In the genomic region with DNA sequence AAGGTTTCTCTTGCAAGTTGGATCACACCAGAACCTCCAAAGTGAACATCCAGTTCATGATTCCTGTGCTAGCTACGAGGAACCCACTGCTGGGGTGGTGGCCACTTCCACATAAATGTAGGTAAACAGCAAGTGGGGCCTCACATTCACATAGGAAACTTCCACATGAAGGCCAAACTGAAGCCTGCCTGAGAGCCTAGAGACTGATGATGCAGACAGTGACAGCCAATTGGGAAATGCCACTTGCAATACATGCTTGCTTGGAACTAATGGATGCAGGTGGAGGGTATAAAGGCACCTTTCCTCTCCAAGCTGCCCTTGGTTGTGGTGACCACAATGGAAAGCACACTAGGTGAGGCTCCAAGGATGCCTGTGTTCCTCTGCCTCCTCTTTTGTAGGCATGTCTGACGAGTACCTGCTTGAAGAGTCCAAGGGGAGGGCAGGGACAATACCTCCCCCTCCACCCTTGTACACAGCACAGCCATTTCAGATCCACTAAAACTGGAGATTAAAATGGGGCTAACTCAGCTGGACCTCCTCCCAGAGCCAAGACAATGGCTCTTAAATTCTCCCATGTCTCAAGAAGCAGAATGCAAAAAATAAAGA, we compare ENCODE assay signal across 12 mouse cellular contexts. TPM values are rescaled to one million over a fixed set of nuclear protein-coding genes. Genes with fewer than 3 reads are reported as not detected.
DNase-seq lines count a peak whose midpoint lies in the region; ATAC-seq and TF ChIP-seq lines count a peak whose summit lies in the region.
"Had no signal": no experiment of that assay in that cellular context is flagged by ENCODE, and none has a peak within 500 bp of the region (broad histone marks: within the 10 kb centered on the region; RNA-seq: fewer than 3 reads in every experiment).

No protein-coding gene starts in this region.

- no peak overlapping the region for H3K9ac ChIP-seq in hindbrain, postnatal 0 days (replicated peaks; ENCODE audit: low read length)
- no peak overlapping the region for H3K9ac ChIP-seq in stomach, postnatal 0 days (ENCODE audit: low read length)
- H3K9ac ChIP-seq in heart, embryonic 11.5 days (ENCODE audit: low read depth, low read length): no peak overlapping the region
- H3K9ac ChIP-seq: embryonic facial prominence, embryonic 15.5 days; heart, embryonic 12.5 days; liver, embryonic 12.5 days; neural tube, embryonic 13.5 days had no signal

- TF ChIP-seq EP300 in stomach, postnatal 0 days (optimal IDR thresholded peaks at IDR 0.05): no peak

- no peak overlapping the region for H3K4me2 ChIP-seq in hindbrain, postnatal 0 days (ENCODE audit: low read depth, low read length)
- no peak overlapping the region for H3K4me2 ChIP-seq in stomach, postnatal 0 days (replicated peaks; ENCODE audit: low read depth)
- H3K4me2 ChIP-seq in heart, embryonic 11.5 days: no peak overlapping the region
- H3K4me2 ChIP-seq: embryonic facial prominence, embryonic 15.5 days; heart, embryonic 12.5 days; liver, embryonic 12.5 days; neural tube, embryonic 13.5 days had no signal

- H3K36me3 ChIP-seq in hindbrain, postnatal 0 days (ENCODE audit: insufficient read depth, low read length): peaks cover 10% of the 10 kb centered on the region; the same call in 1 of the 2 replicates
- peaks cover 28% of the 10 kb centered on the region for H3K36me3 ChIP-seq in hindbrain, embryonic 10.5 days
- H3K36me3 ChIP-seq in stomach, postnatal 0 days (ENCODE audit: control insufficient read depth, insufficient read depth, low read length): peaks cover 3% of the 10 kb centered on the region
- H3K36me3 ChIP-seq in heart, embryonic 11.5 days (ENCODE audit: control insufficient read depth, insufficient read depth, low read length): peaks cover 37% of the 10 kb centered on the region

- no peaks in the 10 kb centered on the region for H3K4me1 ChIP-seq in hindbrain, postnatal 0 days (ENCODE audit: insufficient read depth, low read length)
- H3K4me1 ChIP-seq in hindbrain, embryonic 10.5 days (replicated peaks): peaks cover 14% of the 10 kb centered on the region
- no peaks in the 10 kb centered on the region for H3K4me1 ChIP-seq in stomach, postnatal 0 days (replicated peaks; ENCODE audit: control insufficient read depth, insufficient read depth)
- no peaks in the 10 kb centered on the region for H3K4me1 ChIP-seq in heart, embryonic 11.5 days (ENCODE audit: control insufficient read depth, insufficient read depth, low read length)
- H3K4me1 ChIP-seq: embryonic facial prominence, embryonic 15.5 days; heart, embryonic 12.5 days had no signal

- H3K9me3 ChIP-seq in hindbrain, postnatal 0 days (ENCODE audit: low read length): no peaks in the 10 kb centered on the region
- peaks cover 6% of the 10 kb centered on the region; the same call in 1 of the 2 replicates for H3K9me3 ChIP-seq in hindbrain, embryonic 10.5 days
- H3K9me3 ChIP-seq in stomach, postnatal 0 days (ENCODE audit: control insufficient read depth, low read length): no peaks in the 10 kb centered on the region
- peaks cover 3% of the 10 kb centered on the region; the same call in 1 of the 2 replicates for H3K9me3 ChIP-seq in heart, embryonic 11.5 days (replicated peaks; ENCODE audit: control insufficient read depth, low read length)
- H3K9me3 ChIP-seq: heart, embryonic 12.5 days had no signal

- 88% methylated on average over 2 of the region's 2 CpGs for WGBS in hindbrain, postnatal 0 days
- 76% methylated on average over 2 of the region's 2 CpGs for WGBS in hindbrain, embryonic 10.5 days
- 73% methylated on average over 2 of the region's 2 CpGs for WGBS in stomach, postnatal 0 days
- WGBS in heart, embryonic 11.5 days (ENCODE audit: insufficient replicate concordance): 81% methylated on average over 2 of the region's 2 CpGs

- TF ChIP-seq CTCF in hindbrain, postnatal 0 days (IDR thresholded peaks at IDR 0.05; ENCODE audit: low read depth): no peak
- TF ChIP-seq CTCF in stomach, postnatal 0 days (IDR thresholded peaks at IDR 0.05; ENCODE audit: low read depth): no peak
- no peak for TF ChIP-seq CTCF in gastrocnemius, adult 2 months (IDR thresholded peaks at IDR 0.05)

- peak; percentile 46 for DNase-seq in hindbrain, postnatal 0 days (ENCODE audit: low spot score)
- DNase-seq in hindbrain, embryonic 10.5 days (ENCODE audit: low spot score): no peak
- DNase-seq in thymus, postnatal 4 days: peak; percentile 21
- DNase-seq in thymus, postnatal 36 days: no peak
- DNase-seq in c-Kit-positive CD71-positive TER-119-negative erythroid progenitor cells, embryonic 14.5 days (ENCODE audit: low read depth): peak; percentile 16
- peak; percentile 63 for DNase-seq in stomach, postnatal 0 days (ENCODE audit: low spot score)
- DNase-seq in gastrocnemius, adult 2 months: no peak

- no peaks in the 10 kb centered on the region for H3K27me3 ChIP-seq in hindbrain, postnatal 0 days (ENCODE audit: insufficient read depth, low read length)
- H3K27me3 ChIP-seq in hindbrain, embryonic 10.5 days (ENCODE audit: insufficient read depth, poor library complexity, severe bottlenecking): no peaks in the 10 kb centered on the region
- H3K27me3 ChIP-seq in stomach, postnatal 0 days (ENCODE audit: control insufficient read depth, insufficient read depth, low read length): no peaks in the 10 kb centered on the region
- H3K27me3 ChIP-seq in heart, embryonic 11.5 days (ENCODE audit: control insufficient read depth, insufficient read depth, low read length): no peaks in the 10 kb centered on the region
- H3K27me3 ChIP-seq: embryonic facial prominence, embryonic 15.5 days; heart, embryonic 12.5 days; neural tube, embryonic 13.5 days had no signal

- intact Hi-C loops in gastrocnemius, adult 2 months (cut with DNase I): no loop called here

- no peak overlapping the region for H3K4me3 ChIP-seq in hindbrain, postnatal 0 days (ENCODE audit: low read length)
- no peak overlapping the region for H3K4me3 ChIP-seq in hindbrain, embryonic 10.5 days
- no peak overlapping the region for H3K4me3 ChIP-seq in stomach, postnatal 0 days (ENCODE audit: low read depth, low read length)
- no peak overlapping the region for H3K4me3 ChIP-seq in gastrocnemius, adult 2 months
- H3K4me3 ChIP-seq in heart, embryonic 11.5 days (ENCODE audit: low read depth, low read length): no peak overlapping the region
- H3K4me3 ChIP-seq: embryonic facial prominence, embryonic 15.5 days; heart, embryonic 12.5 days; liver, embryonic 12.5 days; neural tube, embryonic 13.5 days had no signal

- no peak overlapping the region for H3K27ac ChIP-seq in hindbrain, postnatal 0 days
- no peak overlapping the region for H3K27ac ChIP-seq in hindbrain, embryonic 10.5 days
- no peak overlapping the region for H3K27ac ChIP-seq in stomach, postnatal 0 days (replicated peaks)
- no peak overlapping the region for H3K27ac ChIP-seq in gastrocnemius, adult 2 months
- H3K27ac ChIP-seq in heart, embryonic 11.5 days (ENCODE audit: low read depth, low read length): no peak overlapping the region
- H3K27ac ChIP-seq: embryonic facial prominence, embryonic 15.5 days; liver, embryonic 12.5 days; neural tube, embryonic 13.5 days had no signal

- ATAC-seq in hindbrain, postnatal 0 days: peak; percentile 33; the same call in 1 of the 2 replicates
- 0 out of 2 replicates have a peak, but pooled peaks have one; percentile 38 for ATAC-seq in stomach, postnatal 0 days (ENCODE audit: low FRiP score, low TSS enrichment)
- no peak for ATAC-seq in heart, embryonic 11.5 days (replicated peaks; ENCODE audit: insufficient number of reproducible peaks, low FRiP score, low TSS enrichment)
- ATAC-seq: liver, embryonic 12.5 days had no signal

RNA-seq across cellular contexts. Expression of gene Fsd2, which starts 28.6 kb away (rescaled TPM):
- 0.18 and 0.31 TPM in 2 replicates for total RNA-seq in hindbrain, postnatal 0 days (2014; rRNA removed)
- 0.05 and 0.08 TPM in 2 replicates for polyA plus RNA-seq in hindbrain, postnatal 0 days (2015; fragmentation: Nextera tagmentation; extraction: Ambion mirVana)
- 0.07 and 0.54 TPM in 2 replicates for polyA plus RNA-seq in hindbrain, embryonic 10.5 days (2016; fragmentation: Nextera tagmentation; extraction: Ambion mirVana)
- polyA plus RNA-seq in stomach, postnatal 0 days (2015; fragmentation: Nextera tagmentation; extraction: Ambion mirVana): 0.06 and 0.11 TPM in 2 replicates
- total RNA-seq in gastrocnemius, adult 2 months (2021): 100 to 1,000 TPM; 311 to 349 TPM
- polyA plus RNA-seq in heart, embryonic 11.5 days (2014; fragmentation: Nextera tagmentation; extraction: Ambion mirVana): 50.9 and 62.4 TPM in 2 replicates

RNA-seq across cellular contexts. Expression of gene Whamm, which starts 32.9 kb away (rescaled TPM):
- total RNA-seq in hindbrain, postnatal 0 days (2014; rRNA removed): 5.1 and 6.2 TPM in 2 replicates
- 6.9 and 7.0 TPM in 2 replicates for polyA plus RNA-seq in hindbrain, postnatal 0 days (2015; fragmentation: Nextera tagmentation; extraction: Ambion mirVana)
- polyA plus RNA-seq in hindbrain, embryonic 10.5 days (2016; fragmentation: Nextera tagmentation; extraction: Ambion mirVana): 2.9 and 4.2 TPM in 2 replicates
- polyA plus RNA-seq in stomach, postnatal 0 days (2015; fragmentation: Nextera tagmentation; extraction: Ambion mirVana): 3.5 and 3.8 TPM in 2 replicates
- 10 to 100 TPM in 1 of 2 experiments, 1 to 10 TPM in 1; 6.9 to 11.2 TPM for total RNA-seq in gastrocnemius, adult 2 months (2021)
- 5.9 and 6.2 TPM in 2 replicates for polyA plus RNA-seq in heart, embryonic 11.5 days (2014; fragmentation: Nextera tagmentation; extraction: Ambion mirVana)

RNA-seq across cellular contexts. Expression of gene BC048679, which starts 40.1 kb away (rescaled TPM):
- not detected in 2 replicates for total RNA-seq in hindbrain, postnatal 0 days (2014; rRNA removed)
- not detected in 2 replicates for polyA plus RNA-seq in hindbrain, postnatal 0 days (2015; fragmentation: Nextera tagmentation; extraction: Ambion mirVana)
- polyA plus RNA-seq in hindbrain, embryonic 10.5 days (2016; fragmentation: Nextera tagmentation; extraction: Ambion mirVana): 0.39 and 0.73 TPM in 2 replicates
- not detected in 2 replicates for polyA plus RNA-seq in stomach, postnatal 0 days (2015; fragmentation: Nextera tagmentation; extraction: Ambion mirVana)
- 10 to 100 TPM in 1 of 2 experiments, 1 to 10 TPM in 1; 1.4 to 10.7 TPM for total RNA-seq in gastrocnemius, adult 2 months (2021)
- not detected in 2 replicates for polyA plus RNA-seq in heart, embryonic 11.5 days (2014; fragmentation: Nextera tagmentation; extraction: Ambion mirVana)
- polyA plus RNA-seq: embryonic facial prominence, embryonic 15.5 days; heart, embryonic 12.5 days; liver, embryonic 12.5 days; neural tube, embryonic 13.5 days had no signal

RNA-seq across cellular contexts. Expression of gene Ap3b2, which starts 44.4 kb away (rescaled TPM):
- total RNA-seq in hindbrain, postnatal 0 days (2014; rRNA removed): 208 and 231 TPM in 2 replicates
- 102 and 103 TPM in 2 replicates for polyA plus RNA-seq in hindbrain, postnatal 0 days (2015; fragmentation: Nextera tagmentation; extraction: Ambion mirVana)
- polyA plus RNA-seq in hindbrain, embryonic 10.5 days (2016; fragmentation: Nextera tagmentation; extraction: Ambion mirVana): 20.6 and 44.7 TPM in 2 replicates
- 2.1 and 2.2 TPM in 2 replicates for polyA plus RNA-seq in stomach, postnatal 0 days (2015; fragmentation: Nextera tagmentation; extraction: Ambion mirVana)
- total RNA-seq in gastrocnemius, adult 2 months (2021): under 1 TPM; 0.20 TPM
- 11.4 and 15.0 TPM in 2 replicates for polyA plus RNA-seq in heart, embryonic 11.5 days (2014; fragmentation: Nextera tagmentation; extraction: Ambion mirVana)

Comparison
In these comparisons a context has a peak if more than half of its experiments do, and no peak if none do; other contexts are left out.
1. DNase-seq: peak in hindbrain, postnatal 0 days (single experiment), thymus, postnatal 4 days (single experiment), c-Kit-positive CD71-positive TER-119-negative erythroid progenitor cells, embryonic 14.5 days (single experiment) and stomach, postnatal 0 days (single experiment); none in hindbrain, embryonic 10.5 days (single experiment), thymus, postnatal 36 days (0 of 2) and gastrocnemius, adult 2 months (single experiment).
2. RNA of gene Fsd2, which starts 28.6 kb away (polyA plus RNA-seq): 50.9 to 62.4 TPM in heart, embryonic 11.5 days; 0.07 to 0.54 TPM in hindbrain, embryonic 10.5 days, 0.06 to 0.11 TPM in stomach, postnatal 0 days and 0.05 to 0.08 TPM in hindbrain, postnatal 0 days; every median in the first group is over 10 times any median in the second.